Mouse (Mus musculus) heart, adult 2 months (tissue): ENCODE measurements at regions not wholly inside any gene's neighbourhood (a gene's known extent, or its start where the extent isn't known, plus 50 kb on each side); places are given as distances from the start of the nearest gene placed in this dataset.

Source experiments
- DNase-seq, 2 experiments: peaks; one replicate each; pipeline ENCODE4 v3.0.0; 2021
- H3K27ac ChIP-seq: fragments of 200-600 bp; 2 replicates; pipeline ENCODE4 v1.8.1; 2022
- H3K27me3 ChIP-seq: fragments of 200-500 bp; 2 replicates; pipeline ENCODE4 v1.6.1; 2012; ENCODE audit warnings: mild to moderate bottlenecking, low read length, inconsistent platforms, mixed read lengths; ENCODE audit not compliant: control insufficient read depth, insufficient read depth
- H3K36me3 ChIP-seq: fragments of 200-500 bp; 2 replicates; pipeline ENCODE4 v1.6.1; 2012; ENCODE audit warnings: low read length, inconsistent platforms; ENCODE audit not compliant: control insufficient read depth, insufficient read depth
- H3K4me1 ChIP-seq: fragments of 200-500 bp; 2 replicates; pipeline ENCODE4 v1.6.1; 2011; ENCODE audit warnings: low read length; ENCODE audit not compliant: control insufficient read depth, insufficient read depth
- H3K4me3 ChIP-seq: fragments of 200-600 bp; 2 replicates; pipeline ENCODE4 v1.8.1; 2022
- H3K79me2 ChIP-seq: fragments of 200-500 bp; replicated peaks from 2 replicates; pipeline ENCODE4 v1.6.1; 2012; ENCODE audit warnings: mild to moderate bottlenecking, inconsistent platforms, low read length, moderate library complexity, mixed read lengths; ENCODE audit not compliant: control insufficient read depth, insufficient read depth
- H3K9ac ChIP-seq: fragments of 200-500 bp; 2 replicates; pipeline ENCODE4 v1.6.1; 2012; ENCODE audit warnings: low read depth, mild to moderate bottlenecking, control low read depth, inconsistent platforms, low read length, mixed read lengths
- CTCF ChIP-seq: fragments of 200-600 bp; IDR thresholded peaks from 2 replicates; pipeline ENCODE4 v1.8.1; 2022; ENCODE audit warnings: antibody characterized with exemption, mild to moderate bottlenecking, moderate library complexity
- EP300 ChIP-seq: fragments of 200-500 bp; IDR thresholded peaks from 2 replicates; pipeline ENCODE4 v1.6.1; 2011; ENCODE audit warnings: low read depth, low read length, control low read depth; ENCODE audit not compliant: insufficient read depth
- POLR2A ChIP-seq: fragments of 200-500 bp; IDR thresholded peaks from 2 replicates; pipeline ENCODE4 v1.6.1; 2011; ENCODE audit warnings: mild to moderate bottlenecking, low read depth, low read length, control low read depth; ENCODE audit not compliant: insufficient read depth
- WGBS: fragments of 180-500 bp; shearing (Covaris S2); methylation state at CpG from one replicate; pipeline ENCODE4 v1.1.7; 2018; 5-methylcytosine and 5-hydroxymethylcytosine counted together
- intact Hi-C: fragments of 180-260 bp; cut with DNase I; formaldehyde crosslinking; loops from one replicate; pipeline ENCODE4 v1.15.1; 2025

GRCm38 (mm10) chr12:28055518-28056280, 496.5 kb downstream of the Dcdc2c start:
- no peaks in the 10 kb centered on the region for H3K4me1 ChIP-seq
- no peak overlapping the region for H3K4me3 ChIP-seq
- H3K36me3 ChIP-seq, result no peaks in the 10 kb centered on the region
- 50% methylated on average over 4 of the region's 4 CpGs for WGBS
- no peaks in the 10 kb centered on the region for H3K27me3 ChIP-seq
- no peak overlapping the region for H3K9ac ChIP-seq
- no peaks in the 10 kb centered on the region for H3K79me2 ChIP-seq
- no peak overlapping the region for H3K27ac ChIP-seq
- TF ChIP-seq CTCF, result no peak
- TF ChIP-seq POLR2A, result no peak
- TF ChIP-seq EP300, result no peak
- intact Hi-C loops, result no loop called here
- DNase-seq, result no peak

GRCm38 (mm10) chr12:28054444-28054843, 497.8 kb downstream of the Dcdc2c start:
- intact Hi-C loops, result no loop called here
- H3K79me2 ChIP-seq, result no peaks in the 10 kb centered on the region
- WGBS, result 88% methylated on average over 11 of the region's 11 CpGs

GRCm38 (mm10) chr12:28047989-28048388, 504.2 kb downstream of the Dcdc2c start:
- DNase-seq, result no peak
- no peak overlapping the region for H3K27ac ChIP-seq
- WGBS, result 69% methylated on average over 4 of the region's 4 CpGs
- intact Hi-C loops, result no loop called here
- H3K9ac ChIP-seq, result no peak overlapping the region
- no peaks in the 10 kb centered on the region for H3K36me3 ChIP-seq
- H3K4me1 ChIP-seq, result no peaks in the 10 kb centered on the region
- no peaks in the 10 kb centered on the region for H3K79me2 ChIP-seq
- TF ChIP-seq POLR2A (no peak), CTCF (no peak), EP300 (no peak)
- H3K4me3 ChIP-seq, result no peak overlapping the region
- H3K27me3 ChIP-seq, result no peaks in the 10 kb centered on the region

More at GRCm38 (mm10) chr12:28054444-28054843, 497.8 kb downstream of the Dcdc2c start:
- Histone ChIP-seq H3K27me3 (no peaks in the 10 kb centered on the region), H3K36me3 (no peaks in the 10 kb centered on the region), H3K27ac (no peak overlapping the region), H3K4me1 (no peaks in the 10 kb centered on the region), H3K4me3 (no peak overlapping the region), H3K9ac (no peak overlapping the region)
- TF ChIP-seq POLR2A (no peak), CTCF (no peak), EP300 (no peak)
- no peak for DNase-seq

GRCm38 (mm10) chr12:28038161-28038911, 513.9 kb downstream of the Dcdc2c start:
- no peaks in the 10 kb centered on the region for H3K36me3 ChIP-seq
- no peaks in the 10 kb centered on the region for H3K27me3 ChIP-seq
- no peak overlapping the region for H3K27ac ChIP-seq
- H3K4me3 ChIP-seq, result no peak overlapping the region
- H3K79me2 ChIP-seq, result no peaks in the 10 kb centered on the region
- no peaks in the 10 kb centered on the region for H3K4me1 ChIP-seq
- DNase-seq, result no peak
- TF ChIP-seq EP300, result no peak
- no peak for TF ChIP-seq POLR2A
- no peak for TF ChIP-seq CTCF
- 73% methylated on average over 7 of the region's 7 CpGs for WGBS
- intact Hi-C loops, result no loop called here
- H3K9ac ChIP-seq, result no peak overlapping the region

- Histone ChIP-seq H3K27ac (no peak overlapping the region), H3K27me3 (no peaks in the 10 kb centered on the region), H3K4me3 (no peak overlapping the region), H3K36me3 (no peaks in the 10 kb centered on the region), H3K79me2 (no peaks in the 10 kb centered on the region), H3K9ac (no peak overlapping the region), H3K4me1 (no peaks in the 10 kb centered on the region)
- no peak for DNase-seq
- intact Hi-C loops, result no loop called here
- WGBS, result 75% methylated on average over 2 of the region's 2 CpGs
- TF ChIP-seq EP300 (no peak), POLR2A (no peak)
Observed at GRCm38 (mm10) chr12:27999170-27999569, 553.0 kb downstream of the Dcdc2c start.

DNA sequence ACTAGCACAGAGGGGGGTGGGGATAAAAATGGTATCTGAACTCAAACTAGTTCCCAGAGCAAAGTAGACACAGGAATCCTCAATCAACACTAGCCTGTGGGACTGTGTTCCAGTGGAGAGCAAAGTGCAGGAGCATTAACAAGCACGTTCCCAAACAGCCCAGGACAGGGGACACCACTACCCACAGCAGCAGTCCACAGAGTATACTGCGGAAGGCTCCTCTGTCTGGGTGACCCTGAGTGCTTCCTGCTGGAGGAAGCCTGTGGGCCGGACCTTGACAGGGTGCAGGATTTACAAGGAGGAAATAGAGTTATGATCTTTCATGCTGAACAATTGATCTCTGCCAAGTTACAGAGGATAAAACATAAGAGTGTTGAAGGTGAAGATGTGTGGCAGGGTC, 560.0 kb downstream of the Dcdc2c start:
- intact Hi-C loops, result no loop called here
- no peak overlapping the region for H3K4me3 ChIP-seq
- H3K4me1 ChIP-seq, result no peaks in the 10 kb centered on the region
- 34% methylated on average over 3 of the region's 3 CpGs for WGBS
- no peaks in the 10 kb centered on the region for H3K36me3 ChIP-seq
- no peak overlapping the region for H3K9ac ChIP-seq
- H3K27ac ChIP-seq, result no peak overlapping the region
- no peaks in the 10 kb centered on the region for H3K79me2 ChIP-seq
- no peaks in the 10 kb centered on the region for H3K27me3 ChIP-seq
- no peak for DNase-seq
- TF ChIP-seq POLR2A, result no peak
- no peak for TF ChIP-seq EP300
- TF ChIP-seq CTCF, result no peak
